Mouse (Mus musculus) neural tube, embryonic 13.5 days (tissue): Measurements from ENCODE around the gene Stpg1. TPM values are rescaled to one million over a fixed set of nuclear protein-coding genes. Genes with fewer than 3 reads are reported as not detected.

ENCODE experiments used
- ATAC-seq: fragments of 200-750 bp; cut with Nextera tagmentation; 2 replicates; pipeline ENCODE4 v1.8.0; 2017; ENCODE audit warnings: low read depth, mild to moderate bottlenecking, moderate TSS enrichment, moderate library complexity
- H3K27ac ChIP-seq: fragments of 300-500 bp; sonication (generic); replicated peaks from 2 replicates; pipeline ENCODE4 v1.5.1; 2015; ENCODE audit warnings: moderate library complexity, mild to moderate bottlenecking, inconsistent platforms
- H3K27me3 ChIP-seq: fragments of 300-500 bp; sonication (generic); 2 replicates; pipeline ENCODE4 v1.6.1; 2015; ENCODE audit warnings: mild to moderate bottlenecking, inconsistent platforms
- H3K36me3 ChIP-seq: fragments of 300-500 bp; sonication (generic); 2 replicates; pipeline ENCODE4 v1.6.1; 2015; ENCODE audit warnings: mild to moderate bottlenecking, inconsistent platforms
- H3K4me1 ChIP-seq: fragments of 300-500 bp; sonication (generic); replicated peaks from 2 replicates; pipeline ENCODE4 v1.6.1; 2015; ENCODE audit warnings: inconsistent platforms
- H3K4me2 ChIP-seq: fragments of 300-500 bp; sonication (generic); 2 replicates; pipeline ENCODE4 v1.6.1; 2015; ENCODE audit warnings: inconsistent platforms, mild to moderate bottlenecking, moderate library complexity
- H3K4me3 ChIP-seq: fragments of 300-500 bp; sonication (generic); 2 replicates; pipeline ENCODE4 v1.5.1; 2015; ENCODE audit warnings: mild to moderate bottlenecking, inconsistent platforms
- H3K9ac ChIP-seq: fragments of 300-500 bp; sonication (generic); 2 replicates; pipeline ENCODE4 v1.6.1; 2015; ENCODE audit warnings: moderate library complexity, mild to moderate bottlenecking, inconsistent platforms
- H3K9me3 ChIP-seq: fragments of 300-500 bp; sonication (generic); 2 replicates; pipeline ENCODE4 v1.6.1; 2016; ENCODE audit warnings: inconsistent platforms
- WGBS: fragments of 180-500 bp; shearing (Covaris S2); methylation state at CpG from one replicate; pipeline ENCODE4 v1.1.7; 2015; 5-methylcytosine and 5-hydroxymethylcytosine counted together
- polyA plus RNA-seq: library from polyadenylated mRNA; unstranded; fragments of >200 nt; fragmentation: Nextera tagmentation; extraction: Ambion mirVana; gene quantifications from 2 replicates; pipeline ENCODE4 v1.2.1, GENCODE M21; 2015

Stpg1 gene
- polyA plus RNA-seq, 1 experiment from 2014 or later, result 0.31 TPM

GRCm38 (mm10) chr4:135493691-135494520 lies 684 bp upstream of the Stpg1 start:
- under 1% methylated on average over 33 of the region's 33 CpGs for WGBS
- H3K4me2 ChIP-seq, result peak overlapping the region; percentile 97
- H3K9me3 ChIP-seq, result no peaks in the 10 kb centered on the region
- H3K4me3 ChIP-seq, result peak overlapping the region; percentile 71
- H3K27me3 ChIP-seq, result peaks cover 6% of the 10 kb centered on the region
- peaks cover 20% of the 10 kb centered on the region for H3K36me3 ChIP-seq
- H3K27ac ChIP-seq, result peak overlapping the region; percentile 49; the same call in 1 of the 2 replicates
- H3K9ac ChIP-seq, result peak overlapping the region; percentile 71
- ATAC-seq, result peak; percentile 12; the same call in 1 of the 2 replicates
- H3K4me1 ChIP-seq, result peaks cover 25% of the 10 kb centered on the region

DNA sequence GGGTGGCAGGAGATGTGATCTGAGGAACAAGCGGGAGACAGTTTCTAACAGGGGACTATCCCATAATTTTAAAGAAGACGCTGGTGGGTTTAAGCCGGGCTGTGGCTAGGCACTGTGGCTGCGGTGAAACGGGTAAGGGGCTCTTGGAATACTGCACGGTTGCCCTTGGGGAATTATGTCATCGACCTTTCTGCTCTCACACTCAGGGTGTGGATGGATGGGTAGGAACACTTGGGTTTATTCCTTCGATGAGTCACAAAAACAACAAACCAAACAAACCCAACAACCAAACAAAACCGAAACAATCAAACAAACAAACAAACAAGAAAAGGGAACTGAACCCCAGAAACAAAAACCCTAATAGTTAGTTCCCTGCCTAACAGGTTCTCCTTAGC lies 804 bp downstream of the Stpg1 start:
- ATAC-seq, result no peak

DNA sequence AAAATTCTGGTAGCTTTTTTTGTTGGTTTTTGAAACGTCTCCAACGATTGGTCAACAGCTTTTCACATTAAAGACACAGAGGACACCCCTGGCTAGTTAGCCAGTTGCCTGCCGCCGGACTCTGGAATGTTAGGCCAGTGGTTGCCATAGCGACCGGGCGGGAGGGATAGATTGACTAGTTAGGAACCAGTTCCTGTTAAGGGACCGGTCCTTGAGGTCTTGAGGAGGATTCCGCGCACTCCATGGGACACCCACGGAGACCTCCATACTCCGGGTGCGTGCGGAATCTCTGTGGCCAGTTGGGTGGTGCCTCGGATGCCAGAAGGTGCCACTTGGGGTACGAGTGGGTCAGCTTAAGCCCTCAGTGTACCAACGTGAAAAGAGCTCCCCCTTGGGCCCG lies 1.2 kb downstream of the Stpg1 start:
- no peak overlapping the region for H3K9ac ChIP-seq
- 0 out of 2 replicates have a peak overlapping the region, but pooled peaks have one; percentile 71 for H3K4me3 ChIP-seq
- peak overlapping the region; percentile 97 for H3K4me2 ChIP-seq
- H3K27me3 ChIP-seq, result peaks cover 6% of the 10 kb centered on the region
- H3K36me3 ChIP-seq, result peaks cover under 1% of the 10 kb centered on the region; the same call in 1 of the 2 replicates
- ATAC-seq, result no peak
- H3K27ac ChIP-seq, result no peak overlapping the region
- peaks cover 8% of the 10 kb centered on the region for H3K9me3 ChIP-seq
- peaks cover 25% of the 10 kb centered on the region for H3K4me1 ChIP-seq
- WGBS, result 13% methylated on average over 18 of the region's 18 CpGs

More for the DNA sequence above, 804 bp downstream of the Stpg1 start:
- Histone ChIP-seq H3K4me1 (peaks cover 25% of the 10 kb centered on the region), H3K4me3 (peak overlapping the region; percentile 71), H3K27ac (no peak overlapping the region), H3K36me3 (peaks cover 5% of the 10 kb centered on the region; the same call in 1 of the 2 replicates), H3K9me3 (peaks cover 4% of the 10 kb centered on the region), H3K27me3 (peaks cover 6% of the 10 kb centered on the region), H3K4me2 (peak overlapping the region; percentile 97), H3K9ac (peak overlapping the region; percentile 71; the same call in 1 of the 2 replicates)
- 19% methylated on average over 9 of the region's 9 CpGs for WGBS

- H3K9ac ChIP-seq, result no peak overlapping the region
- H3K27me3 ChIP-seq, result peaks cover 6% of the 10 kb centered on the region; the same call in 1 of the 2 replicates
- H3K36me3 ChIP-seq, result no peaks in the 10 kb centered on the region
- no peak overlapping the region for H3K4me3 ChIP-seq
- WGBS, result 83% methylated on average over 6 of the region's 6 CpGs
- H3K9me3 ChIP-seq, result peaks cover 11% of the 10 kb centered on the region
- H3K4me1 ChIP-seq, result peaks cover 22% of the 10 kb centered on the region
- no peak overlapping the region for H3K27ac ChIP-seq
- H3K4me2 ChIP-seq, result no peak overlapping the region
- ATAC-seq, result no peak
These were observed 3.5 kb downstream of the Stpg1 start for GRCm38 (mm10) chr4:135498136-135498535.

- no peak overlapping the region for H3K4me3 ChIP-seq
- peaks cover 11% of the 10 kb centered on the region for H3K9me3 ChIP-seq
- no peaks in the 10 kb centered on the region for H3K36me3 ChIP-seq
- peaks cover 6% of the 10 kb centered on the region; the same call in 1 of the 2 replicates for H3K27me3 ChIP-seq
- no peak overlapping the region for H3K27ac ChIP-seq
- no peak overlapping the region for H3K9ac ChIP-seq
- 76% methylated on average over 3 of the region's 3 CpGs for WGBS
- peaks cover 12% of the 10 kb centered on the region for H3K4me1 ChIP-seq
- no peak for ATAC-seq
- H3K4me2 ChIP-seq, result no peak overlapping the region
These were observed 5.2 kb downstream of the Stpg1 start for GRCm38 (mm10) chr4:135499831-135500230.

DNA sequence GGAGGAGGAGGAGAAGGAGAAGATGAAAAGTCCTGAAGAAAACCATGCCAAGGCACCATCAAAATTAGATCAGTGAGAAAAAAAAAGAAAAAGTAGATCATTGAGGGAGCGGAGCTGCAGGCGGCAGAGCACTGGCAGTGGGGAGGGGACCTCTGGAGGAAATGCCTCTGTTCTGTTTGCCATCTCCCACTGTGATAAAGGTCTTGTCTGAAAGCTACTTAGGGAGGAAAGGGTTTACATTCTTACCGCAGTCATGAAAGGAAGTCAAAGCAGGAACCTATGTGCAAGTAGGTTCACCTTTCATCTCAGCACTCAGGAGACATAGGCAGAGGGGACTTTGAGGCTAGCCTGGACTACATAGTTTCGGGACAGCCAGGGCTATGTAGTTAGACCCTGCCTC lies 7.0 kb downstream of the Stpg1 start:
- no peak overlapping the region for H3K9ac ChIP-seq
- WGBS, result 59% methylated on average over 4 of the region's 4 CpGs
- no peak for ATAC-seq
- H3K36me3 ChIP-seq, result no peaks in the 10 kb centered on the region
- H3K4me3 ChIP-seq, result no peak overlapping the region
- peaks cover 11% of the 10 kb centered on the region for H3K9me3 ChIP-seq
- H3K27me3 ChIP-seq, result no peaks in the 10 kb centered on the region
- H3K27ac ChIP-seq, result no peak overlapping the region
- no peaks in the 10 kb centered on the region for H3K4me1 ChIP-seq
- no peak overlapping the region for H3K4me2 ChIP-seq

DNA sequence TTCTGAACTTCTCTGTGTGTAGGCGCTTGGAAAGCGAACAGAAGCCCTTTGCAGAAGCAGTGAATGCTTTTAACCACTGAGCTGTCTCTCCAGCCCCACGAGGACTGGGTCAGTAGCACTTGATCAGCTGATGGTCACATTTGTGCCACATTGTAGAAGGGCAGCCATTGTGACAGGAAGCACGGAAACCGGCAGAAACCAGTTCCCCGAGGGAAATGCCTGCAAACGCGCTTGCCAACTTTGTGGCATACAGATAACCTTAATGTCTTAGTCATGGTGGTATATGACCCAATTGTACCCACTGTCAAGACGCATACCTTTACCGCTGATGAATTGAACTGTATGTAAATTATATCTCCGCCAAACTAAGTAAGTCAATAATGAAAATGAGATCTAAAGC lies 11.2 kb downstream of the Stpg1 start:
- Histone ChIP-seq H3K9ac (no peak overlapping the region), H3K27me3 (no peaks in the 10 kb centered on the region), H3K4me1 (peaks cover 9% of the 10 kb centered on the region; the same call in 1 of the 2 replicates), H3K4me2 (no peak overlapping the region), H3K36me3 (no peaks in the 10 kb centered on the region), H3K4me3 (no peak overlapping the region), H3K9me3 (peaks cover 3% of the 10 kb centered on the region; the same call in 1 of the 2 replicates), H3K27ac (no peak overlapping the region)
- WGBS, result 78% methylated on average over 11 of the region's 11 CpGs
- no peak for ATAC-seq

DNA sequence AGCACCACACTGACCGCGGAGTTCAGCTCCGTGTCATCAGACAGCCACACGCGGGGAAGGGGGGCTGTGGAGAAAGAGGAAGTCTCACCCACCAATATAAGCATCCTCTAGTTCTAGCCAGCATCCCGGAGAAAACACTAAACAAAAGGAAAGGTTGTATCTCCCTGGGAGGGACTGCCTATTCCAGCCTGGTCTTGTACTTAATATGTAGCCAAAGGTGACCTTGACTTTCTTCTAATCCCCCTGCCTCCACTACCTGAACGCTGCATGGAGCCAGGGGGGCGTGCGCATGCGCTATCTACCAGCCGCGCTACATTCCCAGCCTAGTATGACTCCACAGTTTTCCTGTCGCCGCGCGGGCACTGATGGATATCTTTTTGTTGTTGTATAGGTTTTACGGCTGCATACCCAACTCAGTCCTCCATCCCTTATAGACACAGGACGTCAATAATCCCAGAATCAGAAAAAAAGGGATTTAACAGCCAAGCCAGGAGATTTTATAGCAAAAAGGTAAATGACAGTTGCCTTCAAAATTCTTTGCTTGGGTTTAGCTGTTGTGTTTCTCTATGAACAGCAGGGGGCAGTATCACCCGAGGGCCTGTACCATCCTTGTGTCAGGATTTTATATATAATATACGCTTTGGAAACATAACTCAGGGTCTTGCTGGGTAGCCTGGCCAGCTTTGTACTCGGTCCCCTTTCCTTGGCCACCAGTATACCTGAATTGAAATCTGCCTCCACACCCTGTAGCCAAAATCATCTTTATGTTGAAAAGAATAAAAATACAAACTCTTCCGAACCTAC lies 13.2 kb downstream of the Stpg1 start:
- H3K4me3 ChIP-seq, result peak overlapping the region; percentile 14
- H3K4me1 ChIP-seq, result peaks cover 9% of the 10 kb centered on the region; the same call in 1 of the 2 replicates
- ATAC-seq, result peak; percentile 69; the same call in 1 of the 2 replicates
- H3K36me3 ChIP-seq, result no peaks in the 10 kb centered on the region
- H3K27ac ChIP-seq, result no peak overlapping the region
- H3K27me3 ChIP-seq, result no peaks in the 10 kb centered on the region
- H3K9me3 ChIP-seq, result no peaks in the 10 kb centered on the region
- H3K4me2 ChIP-seq, result peak overlapping the region; percentile 53
- WGBS, result 12% methylated on average over 22 of the region's 22 CpGs
- H3K9ac ChIP-seq, result peak overlapping the region; percentile 18; the same call in 1 of the 2 replicates

DNA sequence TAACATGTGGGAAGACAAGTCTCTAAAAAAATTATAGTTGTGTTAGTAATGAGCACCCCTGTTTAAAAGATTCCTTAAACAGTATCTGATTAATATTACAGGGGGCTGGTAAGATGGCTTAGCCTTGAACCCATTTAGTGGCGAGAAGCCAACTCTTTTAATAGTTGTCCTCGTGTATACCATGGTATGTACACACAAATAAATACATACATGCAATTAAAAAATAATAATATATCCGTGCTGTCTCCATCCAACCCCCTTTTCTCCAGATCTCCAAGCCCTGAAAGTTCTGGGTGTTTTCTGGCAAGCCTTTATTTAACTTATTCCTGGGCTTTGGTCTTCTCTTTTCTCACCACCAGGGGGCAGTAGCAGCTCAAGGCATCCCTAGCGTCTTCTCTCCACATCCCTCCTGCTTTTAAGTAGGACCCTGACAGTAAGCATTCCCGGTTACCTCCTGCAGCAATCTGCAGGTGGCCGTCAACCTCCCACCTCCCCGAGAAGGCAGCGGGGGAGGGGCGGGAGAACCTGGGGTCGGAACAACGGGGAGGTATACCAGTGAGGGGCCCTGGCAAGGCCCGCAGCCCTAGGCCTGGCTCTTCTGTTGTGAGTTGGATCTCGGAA lies 13.9 kb downstream of the Stpg1 start:
- 15% methylated on average over 13 of the region's 13 CpGs for WGBS
- H3K9me3 ChIP-seq, result no peaks in the 10 kb centered on the region
- no peak overlapping the region for H3K27ac ChIP-seq
- no peaks in the 10 kb centered on the region for H3K36me3 ChIP-seq
- ATAC-seq, result 0 out of 2 replicates have a peak, but pooled peaks have one; percentile 30
- peak overlapping the region; percentile 56; the same call in 1 of the 2 replicates for H3K9ac ChIP-seq
- peaks cover 9% of the 10 kb centered on the region; the same call in 1 of the 2 replicates for H3K4me1 ChIP-seq
- H3K4me3 ChIP-seq, result no peak overlapping the region; the same call in 1 of the 2 replicates
- peak overlapping the region; percentile 47 for H3K4me2 ChIP-seq
- H3K27me3 ChIP-seq, result no peaks in the 10 kb centered on the region

DNA sequence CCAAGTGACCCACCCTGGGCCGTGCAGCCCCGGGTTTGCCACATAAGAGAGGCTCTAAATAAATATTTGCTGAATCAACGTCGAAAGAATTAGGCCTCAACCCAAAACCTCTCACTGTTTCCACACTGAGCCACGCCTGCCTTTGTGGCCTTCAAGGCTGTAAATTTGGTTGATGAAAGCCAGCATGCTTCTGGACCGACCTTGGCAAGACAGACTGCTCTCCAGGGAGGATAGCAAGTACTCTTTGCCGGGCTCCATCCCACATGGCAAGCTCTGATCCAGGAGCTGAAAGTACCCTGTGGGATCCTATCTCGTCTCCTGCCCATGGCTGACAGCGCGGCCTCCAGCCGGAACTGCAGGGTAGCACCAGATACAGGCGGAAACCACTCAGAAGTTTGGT lies 14.9 kb downstream of the Stpg1 start:
- ATAC-seq, result no peak
- WGBS, result 44% methylated on average over 12 of the region's 12 CpGs
- no peaks in the 10 kb centered on the region for H3K9me3 ChIP-seq

DNA sequence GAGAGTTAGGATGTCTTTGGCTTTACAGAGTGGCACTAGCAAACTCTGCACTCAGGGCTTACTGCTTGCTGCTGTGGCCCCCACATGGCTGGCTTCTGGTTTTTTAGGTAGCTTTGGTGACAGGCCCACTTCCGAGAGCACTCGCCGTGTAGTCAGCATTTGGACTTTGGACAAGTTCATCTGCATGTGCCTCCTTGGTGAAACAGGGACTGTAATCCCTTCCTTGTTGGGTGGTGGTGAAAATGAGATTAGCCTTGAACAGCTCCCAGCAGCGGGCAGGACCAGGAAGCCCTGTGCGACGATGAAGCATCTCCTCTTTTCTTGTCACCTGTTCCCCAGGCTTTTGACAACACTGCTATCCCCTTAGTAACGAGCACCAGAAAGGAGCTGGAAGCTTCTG lies 19.3 kb downstream of the Stpg1 start:
- no peak for ATAC-seq
- H3K9me3 ChIP-seq, result no peaks in the 10 kb centered on the region
- no peak overlapping the region for H3K9ac ChIP-seq
- no peaks in the 10 kb centered on the region for H3K36me3 ChIP-seq
- no peaks in the 10 kb centered on the region; the same call in 1 of the 2 replicates for H3K27me3 ChIP-seq
- WGBS, result 93% methylated on average over 7 of the region's 7 CpGs
- H3K4me3 ChIP-seq, result no peak overlapping the region
- no peak overlapping the region for H3K27ac ChIP-seq
- H3K4me2 ChIP-seq, result no peak overlapping the region
- H3K4me1 ChIP-seq, result peaks cover under 1% of the 10 kb centered on the region; the same call in 1 of the 2 replicates

More for the DNA sequence above, 14.9 kb downstream of the Stpg1 start:
- no peak overlapping the region for H3K4me3 ChIP-seq
- no peak overlapping the region for H3K4me2 ChIP-seq
- H3K27me3 ChIP-seq, result no peaks in the 10 kb centered on the region
- no peak overlapping the region for H3K27ac ChIP-seq
- no peak overlapping the region for H3K9ac ChIP-seq
- H3K36me3 ChIP-seq, result no peaks in the 10 kb centered on the region
- peaks cover 9% of the 10 kb centered on the region; the same call in 1 of the 2 replicates for H3K4me1 ChIP-seq
